Mouse (Mus musculus): ENCODE results near the gene Paqr8.

The Paqr8 gene

DNA sequence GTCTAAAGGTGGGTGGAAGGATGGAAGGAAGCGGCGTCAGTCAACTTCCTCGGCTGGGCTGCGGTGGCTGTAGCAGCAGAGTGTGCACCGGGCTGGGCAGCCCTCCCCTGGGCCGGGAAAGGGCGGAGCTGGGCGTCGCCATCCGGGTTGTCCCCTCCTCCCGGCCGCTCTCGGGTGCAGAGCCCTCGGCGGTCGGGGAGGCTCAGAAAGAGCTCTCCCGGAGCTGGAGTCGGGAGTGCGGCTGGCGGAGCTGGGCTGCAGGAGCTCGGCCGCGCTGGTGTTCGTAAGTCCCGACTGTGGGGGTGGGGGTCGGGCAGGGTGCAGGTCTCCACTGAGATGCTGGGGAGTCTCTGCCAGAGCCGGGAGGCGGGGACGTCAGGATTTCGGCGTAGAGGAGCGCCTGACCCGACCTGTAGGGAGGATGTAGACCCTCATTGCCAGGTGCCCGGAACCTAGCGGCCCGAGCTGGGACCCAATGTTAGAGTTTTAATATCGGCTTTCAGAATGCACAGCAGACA, at the start of gene Paqr8:
Gene Paqr8, plus strand, starts transcription at position 203 of the 518 bp plus-strand sequence.
- DNase-seq: peak; percentile 80

DNA sequence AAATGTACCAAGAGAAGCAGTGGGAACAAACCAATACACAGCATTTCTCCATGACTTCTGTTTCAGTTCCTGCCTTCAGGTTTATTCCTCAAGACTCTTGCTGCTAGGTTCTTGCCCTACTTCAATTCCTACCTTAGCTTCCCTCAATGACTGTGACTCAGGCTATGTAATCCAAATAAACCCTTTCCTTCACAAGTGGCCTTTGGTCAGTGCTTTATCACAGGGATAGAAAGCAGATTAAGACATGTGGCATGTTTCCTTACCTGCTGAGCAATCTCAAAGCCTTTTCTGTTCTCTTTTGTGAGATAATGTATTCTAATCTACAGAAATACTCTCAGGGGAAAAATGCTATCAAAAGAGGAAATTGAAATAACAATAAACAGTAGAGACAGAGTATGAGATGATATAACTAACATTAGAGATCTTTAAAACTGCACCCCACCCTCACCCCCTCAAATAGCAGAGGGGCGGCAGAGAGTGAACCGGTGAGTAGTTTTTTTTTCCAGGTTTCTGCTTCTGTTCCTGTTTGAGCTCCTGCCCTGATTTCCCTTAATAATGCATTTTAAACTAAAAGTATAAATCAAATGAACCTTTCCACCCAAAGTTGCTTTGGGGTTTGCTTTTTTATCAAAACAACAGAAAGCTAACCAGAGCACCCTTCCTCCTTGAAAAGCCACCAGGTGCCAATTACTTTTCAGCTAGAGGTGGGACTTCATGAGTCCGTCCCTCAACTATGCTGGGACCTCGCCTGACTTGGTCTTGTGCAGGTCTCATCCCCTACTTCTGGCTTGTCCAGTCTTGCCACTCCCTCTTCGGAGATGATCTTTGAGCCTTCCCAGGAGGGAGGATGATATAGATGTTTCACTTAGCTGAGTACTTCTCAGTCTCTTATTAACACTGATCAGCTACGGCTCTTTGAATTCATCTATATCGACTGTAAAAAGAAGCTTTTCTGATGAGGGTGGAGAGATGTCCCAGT, 33.2 kb upstream of the Paqr8 start:
- no peak for DNase-seq

DNA sequence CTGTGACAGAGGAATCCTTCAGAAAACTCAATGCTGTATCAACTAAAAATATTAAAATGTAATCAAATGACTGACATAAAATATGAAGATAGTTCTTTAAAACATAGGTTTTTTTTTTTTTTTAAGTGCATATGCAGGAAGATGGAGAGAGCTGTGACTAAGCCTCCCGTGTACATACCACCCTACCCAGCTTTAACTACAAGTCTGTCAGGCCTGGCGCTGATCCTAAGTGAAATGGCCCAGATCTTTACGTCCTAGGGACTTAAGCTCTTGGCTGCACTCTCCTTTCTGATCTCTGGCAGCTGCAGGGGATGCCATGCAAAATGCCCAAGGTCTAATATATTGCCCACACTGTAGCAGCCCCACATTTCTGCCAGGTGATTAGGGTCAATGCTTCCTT, 29.6 kb upstream of the Paqr8 start:
- no peak for DNase-seq

DNA sequence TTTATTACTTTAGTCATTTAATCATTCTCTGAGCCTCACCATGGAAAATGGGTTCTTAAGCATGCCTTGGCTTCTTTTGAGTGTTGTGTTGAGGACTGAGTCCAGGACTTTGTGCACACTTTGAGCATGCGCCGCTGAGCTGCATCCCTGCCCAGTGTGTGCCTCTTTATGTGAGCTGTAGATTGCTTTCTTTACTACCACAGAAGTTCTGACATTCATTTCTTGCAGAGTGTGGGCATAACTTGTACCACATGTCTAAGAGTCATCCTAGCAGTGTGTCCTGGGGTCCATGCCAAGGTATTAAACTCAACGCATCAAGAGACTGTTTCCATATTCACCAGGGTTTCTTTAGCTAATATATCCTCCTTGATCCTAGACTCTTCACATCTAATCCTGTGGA, 28.5 kb upstream of the Paqr8 start:
- no peak for DNase-seq

DNA sequence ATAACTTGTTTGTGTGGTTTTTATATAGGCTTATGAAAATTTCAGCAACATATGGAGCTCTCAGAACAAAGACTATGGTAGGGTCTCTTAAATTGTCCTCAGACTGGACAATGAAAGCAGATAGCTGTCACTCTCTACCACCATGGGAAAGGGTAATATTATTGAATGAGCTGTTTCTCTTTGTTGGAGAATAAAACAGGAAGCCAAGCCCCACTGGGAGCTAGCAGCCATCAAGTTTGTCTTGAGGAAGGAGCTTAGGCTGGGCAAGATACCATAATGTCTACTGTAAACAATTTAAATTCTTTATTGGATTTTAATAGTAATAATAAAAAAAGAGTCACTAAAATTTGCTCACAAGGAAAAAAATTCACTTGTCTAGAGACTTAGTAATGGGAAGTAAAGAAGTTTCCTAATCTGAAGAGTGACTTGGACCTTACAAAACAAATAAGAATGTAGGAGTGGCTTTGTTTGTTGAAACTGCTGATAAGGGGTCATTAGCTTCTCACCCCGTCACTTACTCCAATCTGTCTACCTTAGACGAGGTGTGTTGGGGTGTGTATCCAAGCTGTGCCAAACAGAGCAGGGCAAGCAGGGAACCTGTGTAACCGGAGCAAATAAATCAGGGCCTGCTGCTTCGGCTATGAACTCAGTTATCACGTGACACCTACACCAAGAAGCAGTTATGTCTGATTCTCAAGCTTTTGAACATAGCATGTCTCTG, 26.8 kb upstream of the Paqr8 start:
- DNase-seq: no peak

DNA sequence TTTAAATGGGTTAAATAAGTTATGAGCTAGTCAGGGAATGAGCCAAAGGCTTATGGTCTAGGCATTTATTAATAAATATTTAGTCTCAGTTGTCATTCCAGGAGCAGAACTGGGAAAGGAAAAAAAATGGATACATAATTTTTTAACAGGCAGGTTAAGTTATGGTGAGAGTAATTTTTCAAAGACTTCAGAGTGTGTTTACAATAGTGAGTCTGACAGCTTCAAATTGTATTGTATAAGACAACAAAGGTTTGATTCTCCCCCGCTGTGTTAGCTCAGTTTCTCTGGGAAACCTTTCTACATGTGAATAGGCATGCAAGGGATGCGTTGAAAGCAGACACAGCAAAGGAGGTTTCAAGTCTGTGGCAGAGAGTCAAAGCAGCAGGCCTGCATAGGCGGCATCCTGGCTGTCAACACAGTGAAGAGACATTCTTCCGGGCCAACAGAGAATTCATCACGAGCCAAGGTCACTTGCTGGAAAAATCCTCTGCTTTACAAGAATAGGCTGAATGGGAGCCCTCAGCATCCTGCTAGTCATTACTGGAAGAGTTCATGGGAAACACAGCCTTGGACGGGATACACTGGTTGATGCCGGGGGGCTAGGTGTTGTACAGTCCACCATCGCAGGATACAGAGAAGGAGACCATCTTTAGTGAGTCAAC, 23.0 kb upstream of the Paqr8 start:
- DNase-seq: no peak

DNA sequence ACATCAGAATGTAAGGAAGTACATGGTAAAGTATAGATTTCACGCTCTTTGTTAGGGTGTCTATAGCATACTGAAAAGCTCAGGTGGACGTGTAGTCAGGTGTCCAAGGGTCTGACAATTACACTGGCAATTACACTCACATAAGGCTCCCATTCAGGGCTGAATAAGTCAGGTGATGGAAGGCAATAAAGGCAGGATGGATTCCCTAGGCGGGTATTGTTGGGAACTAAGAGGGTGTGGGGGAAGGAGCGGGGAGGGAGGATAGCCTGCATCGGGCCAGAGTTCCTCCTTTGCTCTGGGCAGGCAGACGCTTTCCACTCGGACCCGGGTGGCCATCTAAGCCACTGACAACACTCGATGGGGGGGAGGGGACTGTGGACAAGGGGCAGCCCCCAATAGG, 22.4 kb upstream of the Paqr8 start:
- no peak for DNase-seq

DNA sequence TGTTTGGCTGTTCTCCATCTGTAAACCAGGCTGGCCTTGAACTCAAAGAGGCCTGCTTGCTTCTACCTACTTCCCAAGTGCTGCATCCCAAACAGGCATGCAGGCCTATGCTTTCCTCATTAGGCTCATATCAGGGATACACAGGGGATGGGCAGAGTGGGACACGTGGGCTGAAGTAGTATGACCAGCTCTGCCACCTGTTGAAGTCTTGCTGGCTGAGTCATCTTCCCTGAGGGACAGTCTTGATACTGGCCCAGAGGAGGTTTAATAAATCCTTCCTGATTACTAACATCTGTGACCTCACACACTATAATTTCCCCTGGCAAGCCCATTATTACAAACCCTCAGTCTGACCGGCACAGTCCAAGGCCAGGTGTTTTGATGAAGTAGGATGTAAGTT, 19.5 kb upstream of the Paqr8 start:
- DNase-seq: no peak

DNA sequence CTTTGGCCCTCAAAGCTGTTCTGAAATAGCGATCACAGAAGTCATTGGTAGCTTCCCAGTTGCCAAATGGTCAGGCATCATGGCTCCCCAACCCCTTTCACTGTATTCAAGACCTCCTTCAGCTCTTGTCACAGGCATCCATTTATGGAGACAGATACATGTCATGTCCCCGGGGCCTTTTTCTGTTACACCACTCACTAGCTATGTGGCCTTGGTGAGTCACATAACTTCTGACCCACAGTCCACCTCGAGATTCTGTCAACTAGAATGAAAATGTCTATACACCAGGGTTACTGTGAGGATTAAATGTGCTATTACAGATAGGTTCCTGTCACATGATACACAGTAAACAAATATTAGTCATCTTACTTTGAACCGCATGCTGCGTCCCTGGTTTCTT, 17.9 kb upstream of the Paqr8 start:
- DNase-seq: no peak

DNA sequence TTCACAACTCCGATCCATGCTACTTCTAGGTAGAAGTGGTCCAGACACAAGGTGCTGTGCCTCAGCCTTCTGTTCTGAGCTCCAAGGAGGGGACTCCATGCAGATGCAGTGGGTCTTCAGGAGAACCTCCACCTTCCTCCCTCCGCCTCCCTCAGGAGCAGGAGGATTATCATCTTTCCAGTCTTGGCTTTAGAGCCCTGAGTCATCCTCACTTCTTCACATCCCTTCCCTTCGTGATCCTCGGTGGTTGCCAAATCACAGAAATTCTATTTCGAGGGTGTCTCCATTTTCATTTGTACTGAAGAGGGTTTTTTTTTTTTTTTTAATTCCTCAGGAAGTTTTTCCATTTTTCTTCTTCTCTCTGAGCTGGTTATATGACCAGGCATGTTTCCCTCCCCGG, 16.3 kb upstream of the Paqr8 start:
- DNase-seq: no peak

DNA sequence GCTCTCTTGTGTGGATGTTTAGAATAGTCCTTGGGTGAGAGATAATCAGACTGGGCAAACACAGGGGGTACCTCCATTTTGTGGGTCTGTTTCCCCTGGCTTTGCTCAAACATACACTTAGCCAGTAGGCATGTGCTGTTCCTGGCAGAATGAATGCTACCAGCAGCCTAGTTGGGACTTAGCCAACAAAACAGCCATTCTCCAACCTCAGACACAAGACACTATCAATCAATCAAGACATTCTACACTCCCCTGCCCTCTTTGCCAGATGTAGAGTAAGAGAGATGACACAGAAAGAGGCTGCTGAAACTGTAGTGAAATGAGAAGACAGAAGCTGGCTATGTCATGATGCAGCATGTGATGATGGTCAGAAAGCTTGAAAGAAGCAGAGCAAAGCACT, 13.1 kb upstream of the Paqr8 start:
- DNase-seq: no peak

DNA sequence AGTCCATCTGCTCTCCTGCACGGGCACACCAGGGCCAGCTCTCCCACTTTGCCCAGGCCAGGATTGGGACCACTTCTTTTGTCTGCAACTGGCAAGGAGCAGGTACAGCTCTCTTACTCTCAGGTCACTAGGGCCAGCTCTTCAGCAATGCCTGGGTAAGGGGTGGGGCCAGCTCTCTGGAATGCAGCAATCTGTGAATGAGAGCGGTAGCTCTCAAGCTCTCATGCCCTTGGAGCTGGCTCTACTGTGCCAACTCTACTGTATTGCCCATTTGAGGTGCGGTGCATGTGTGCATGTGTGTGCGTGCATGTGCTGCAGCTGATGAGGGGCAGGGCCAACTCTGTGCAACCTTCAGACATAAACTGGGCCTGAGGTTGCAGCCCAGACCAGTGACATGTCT, 11.0 kb upstream of the Paqr8 start:
- no peak for DNase-seq

DNA sequence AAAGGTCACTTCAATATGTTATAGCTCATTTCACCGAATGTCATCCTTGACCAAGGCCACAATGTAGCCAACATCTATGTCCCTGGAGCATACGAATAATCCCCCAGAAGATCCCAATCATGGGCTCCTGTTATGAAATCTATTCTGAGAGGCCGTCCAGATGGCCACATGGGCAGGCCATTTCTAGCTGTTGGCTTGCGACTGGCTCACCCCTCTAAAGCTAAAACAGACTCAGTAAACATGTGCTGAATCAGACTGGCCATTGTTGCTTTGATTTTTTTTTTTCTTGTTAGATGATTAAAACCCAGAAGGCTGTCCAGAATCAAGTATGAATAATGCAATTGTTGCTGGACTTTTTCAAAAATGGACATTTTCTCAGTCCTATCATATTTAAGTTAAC, 7.3 kb upstream of the Paqr8 start:
- DNase-seq: no peak

DNA sequence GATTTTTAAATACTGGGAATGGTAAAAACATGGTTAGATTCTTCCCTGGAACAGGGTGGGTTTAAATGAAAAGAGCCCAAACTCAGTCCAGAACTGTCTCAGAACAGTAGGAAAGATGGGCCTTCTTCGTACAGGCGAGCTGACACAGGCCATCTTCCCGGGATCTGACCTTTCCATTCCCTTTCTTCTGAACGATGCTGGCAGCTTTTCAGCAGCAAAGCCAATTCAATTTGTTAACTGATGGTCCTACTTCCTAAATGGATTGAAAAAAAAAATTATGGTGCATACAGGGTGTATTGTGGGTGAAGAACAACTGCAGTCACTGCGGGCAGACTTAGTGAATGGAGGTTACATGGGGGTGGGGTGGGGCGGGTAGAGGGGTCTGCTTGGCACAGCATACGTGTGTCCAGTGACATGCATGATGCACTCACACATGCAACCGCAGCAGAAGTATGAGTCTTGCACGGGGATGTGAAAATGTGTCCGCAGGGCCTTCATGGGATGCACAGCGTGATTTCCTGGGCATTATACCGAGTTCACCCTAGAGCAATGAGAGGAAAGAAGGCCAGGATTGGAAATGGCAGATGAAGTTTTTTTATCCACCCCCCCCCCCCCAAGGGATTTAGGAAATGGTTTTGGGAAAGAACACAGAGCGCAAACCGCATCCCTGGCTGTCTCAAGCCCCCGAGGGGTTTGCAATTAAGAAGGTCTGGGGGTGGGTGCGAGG, 566 bp upstream of the Paqr8 start:
- DNase-seq: no peak

DNA sequence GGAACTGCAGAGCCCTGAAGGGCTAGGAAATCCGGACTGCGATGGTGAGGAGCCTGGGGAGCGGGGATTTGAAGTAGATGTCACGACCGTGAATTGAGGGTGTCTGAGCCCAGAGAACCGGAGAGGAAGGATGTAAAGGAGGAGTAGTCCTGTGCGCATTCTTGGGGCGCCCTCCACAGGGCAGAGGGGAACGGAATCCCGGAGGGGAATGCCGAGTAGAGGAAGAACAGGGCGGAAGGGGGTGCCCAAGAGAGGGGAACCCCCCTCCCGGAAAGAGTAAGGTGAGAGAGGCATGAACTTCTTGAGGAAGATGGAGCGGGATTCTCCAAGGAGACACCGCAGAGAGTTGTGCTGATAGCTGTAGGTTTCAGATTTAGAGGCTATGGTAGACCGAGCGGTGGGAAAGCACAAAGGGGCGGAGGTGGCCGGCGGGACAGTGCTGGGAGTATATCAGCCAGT, 564 bp downstream of the Paqr8 start:
- peak; percentile 78 for DNase-seq

DNA sequence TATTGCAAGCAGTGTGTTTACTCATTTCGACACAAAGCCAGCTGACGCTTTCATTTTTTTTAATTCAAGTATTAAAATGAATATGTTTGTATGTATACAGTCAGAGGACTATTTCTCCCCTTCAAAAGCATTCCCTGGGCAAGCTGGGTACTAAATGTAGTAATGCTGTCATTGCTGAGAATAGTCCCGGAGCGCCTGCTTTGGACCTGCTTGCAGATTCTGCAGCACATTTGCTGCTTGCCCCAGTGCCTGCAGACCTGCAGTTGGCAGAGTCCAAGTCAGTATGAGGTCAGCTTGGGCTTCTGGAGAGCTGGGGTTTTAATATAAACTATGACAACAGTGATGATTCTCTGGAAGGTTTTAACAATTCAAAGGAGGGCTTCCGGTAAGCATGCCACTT, 2.7 kb downstream of the Paqr8 start:
- DNase-seq: no peak

DNA sequence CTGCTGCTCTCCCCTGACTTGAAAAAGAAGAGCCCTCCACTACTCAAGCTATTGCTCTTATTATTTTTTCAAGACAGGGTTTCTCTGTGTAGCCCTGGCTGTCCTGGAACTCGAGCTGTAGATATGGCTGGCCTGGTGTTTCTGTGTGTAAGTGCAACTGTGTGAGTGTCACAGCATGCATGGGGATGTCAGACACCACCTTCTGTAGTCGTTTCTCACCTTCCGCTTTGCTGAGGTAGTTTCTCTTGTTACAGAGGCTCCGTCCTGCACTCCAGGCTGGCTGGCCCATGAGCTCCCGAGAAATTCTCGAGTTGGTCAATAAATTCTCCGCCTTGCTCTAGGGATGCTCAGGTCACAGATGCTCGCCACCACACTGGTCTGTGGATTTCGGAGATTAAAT, 8.0 kb downstream of the Paqr8 start:
- no peak for DNase-seq

DNA sequence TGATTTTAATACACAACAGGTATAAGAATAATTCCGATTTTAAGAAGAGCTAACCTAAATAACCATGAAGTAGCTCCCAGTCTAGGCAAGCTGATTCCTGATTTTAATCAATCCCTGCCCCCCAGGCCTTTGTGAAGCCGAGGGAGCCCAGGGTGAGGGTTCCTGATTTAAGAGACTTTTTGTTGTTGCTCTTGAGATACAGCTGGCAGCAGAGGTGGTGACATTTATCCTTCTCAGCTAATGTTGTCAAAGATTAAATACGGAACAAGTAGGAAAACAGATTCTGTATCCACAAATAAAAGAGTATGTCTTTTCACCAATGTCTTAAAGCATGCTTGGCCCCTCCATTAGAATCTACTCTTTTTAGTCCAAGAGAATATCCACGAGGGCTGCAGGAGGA, 9.9 kb downstream of the Paqr8 start:
- DNase-seq: no peak

DNA sequence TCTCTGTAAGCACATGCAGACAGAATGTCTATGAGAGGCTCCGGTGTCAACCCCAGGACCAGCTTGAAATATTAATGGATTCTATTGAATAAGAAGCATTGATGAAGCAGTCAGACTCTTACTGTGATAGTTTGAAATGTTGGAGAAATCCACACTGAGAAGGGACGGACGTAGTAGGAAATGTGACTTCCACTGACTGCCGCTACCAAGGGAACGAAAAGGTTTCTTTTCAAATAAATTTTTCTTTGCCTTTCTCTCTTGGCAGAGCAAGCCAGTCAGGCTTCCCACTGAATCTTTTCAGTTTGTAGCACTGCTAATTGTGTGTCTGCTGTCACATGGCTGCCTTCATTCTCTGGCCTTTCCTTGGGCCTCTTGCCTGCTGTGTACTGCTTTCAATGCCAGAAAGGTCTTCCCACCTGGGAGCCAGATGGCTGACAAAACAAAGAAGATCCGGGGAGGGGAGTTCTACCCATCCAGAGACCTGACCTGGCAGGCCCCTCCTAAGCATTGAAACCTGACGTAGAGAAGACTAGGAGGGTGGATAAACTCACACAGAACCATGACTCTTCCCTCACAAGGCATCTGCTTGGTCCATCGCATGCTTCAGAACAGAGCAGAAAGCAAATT, 15.2 kb downstream of the Paqr8 start:
- DNase-seq: no peak

DNA sequence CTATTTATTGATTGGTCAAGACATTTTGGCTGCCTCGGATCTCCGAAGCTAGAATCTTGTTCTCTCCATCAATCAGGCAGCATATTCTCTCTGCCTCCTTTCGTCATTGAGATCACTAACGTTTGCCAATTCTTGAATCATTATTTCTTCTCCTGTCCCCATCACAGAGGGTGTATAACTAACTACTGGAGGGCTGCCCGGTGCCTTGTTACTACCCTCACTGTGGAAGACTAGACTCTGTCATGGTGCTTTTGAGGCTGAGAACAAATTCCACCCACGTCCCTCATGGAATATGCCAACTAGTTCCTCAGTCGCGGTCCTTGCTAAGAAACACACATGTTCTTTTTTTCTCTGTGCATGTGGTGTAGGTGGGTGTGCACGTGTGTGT, 15.7 kb downstream of the Paqr8 start:
- DNase-seq: no peak

DNA sequence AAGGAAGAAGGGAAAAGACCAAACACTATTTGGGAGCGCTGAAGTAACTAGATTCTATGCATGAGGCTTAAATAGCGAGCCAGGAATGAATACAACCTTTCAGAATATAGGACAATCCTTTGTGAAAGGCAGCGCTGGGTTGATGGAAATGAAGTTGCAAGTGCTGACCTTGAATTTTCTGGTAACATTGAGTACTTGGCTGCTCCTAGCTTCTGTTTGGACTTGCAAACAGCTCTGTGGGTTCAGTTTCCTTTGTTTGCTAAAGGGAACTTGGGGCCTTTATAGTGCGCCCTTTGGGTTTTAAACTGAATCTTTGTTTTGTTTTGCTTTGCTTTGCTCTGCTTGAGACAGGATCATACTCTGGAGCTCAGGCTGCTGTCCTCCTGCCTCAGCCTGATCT, 18.1 kb downstream of the Paqr8 start:
- DNase-seq: no peak

DNA sequence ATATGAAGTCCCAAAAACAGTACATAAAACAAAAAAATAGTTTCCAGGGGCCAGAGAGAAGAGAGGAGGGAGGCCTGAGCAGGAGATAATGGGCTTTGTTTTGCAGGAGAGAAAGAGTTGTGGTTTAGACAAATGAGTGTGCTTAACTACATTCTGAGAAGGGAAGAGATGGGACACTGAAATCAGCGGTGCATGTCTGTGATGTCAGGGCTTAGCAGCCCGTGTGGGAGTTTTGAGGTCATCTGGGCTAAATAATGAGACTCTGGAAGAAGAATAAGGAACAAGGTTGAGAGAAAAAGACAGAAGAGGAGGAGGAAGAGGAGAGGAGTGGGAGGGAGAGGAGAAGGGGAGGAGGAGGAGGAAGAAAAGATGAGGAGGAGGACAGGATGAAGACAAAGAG, 21.7 kb downstream of the Paqr8 start:
- no peak for DNase-seq

Data from thymus, postnatal 14 days (tissue).